Mouse (Mus musculus): ENCODE data around the gene Tcp11. TPM values are rescaled to one million over a fixed set of nuclear protein-coding genes. Genes with fewer than 3 reads are reported as not detected.

The Tcp11 gene
- polyA plus RNA-seq, 1 experiment = 2.8 TPM

DNA sequence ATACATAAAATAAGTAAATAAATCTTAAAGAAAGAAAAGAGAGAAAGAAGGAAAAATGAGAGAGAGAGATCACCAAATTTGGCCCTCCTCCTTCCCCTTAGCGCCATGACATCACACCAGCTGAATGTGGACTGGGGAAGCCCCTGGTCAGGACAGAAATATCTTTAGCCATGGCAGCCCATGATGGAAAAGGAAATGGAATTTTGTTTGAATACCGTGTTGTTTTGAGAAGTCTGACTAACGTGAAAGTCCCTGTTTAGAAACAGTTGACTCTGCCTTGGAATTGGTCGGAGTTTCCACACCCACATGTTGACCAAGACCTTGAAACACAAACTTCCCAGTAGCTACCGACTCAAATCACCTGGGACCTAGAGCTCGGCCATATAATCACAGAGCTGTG lies 24.0 kb upstream of the Tcp11 start:
- DNase-seq (ENCODE audit: low read depth) = no peak
- TF ChIP-seq POLR2A (IDR thresholded peaks at IDR 0.05; ENCODE audit: borderline replicate concordance, extremely low read depth, insufficient read depth, insufficient read length, poor library complexity, severe bottlenecking) (no peak), CTCF (IDR thresholded peaks at IDR 0.05; ENCODE audit: borderline replicate concordance, extremely low read depth, insufficient read depth, insufficient read length) (no peak)

DNA sequence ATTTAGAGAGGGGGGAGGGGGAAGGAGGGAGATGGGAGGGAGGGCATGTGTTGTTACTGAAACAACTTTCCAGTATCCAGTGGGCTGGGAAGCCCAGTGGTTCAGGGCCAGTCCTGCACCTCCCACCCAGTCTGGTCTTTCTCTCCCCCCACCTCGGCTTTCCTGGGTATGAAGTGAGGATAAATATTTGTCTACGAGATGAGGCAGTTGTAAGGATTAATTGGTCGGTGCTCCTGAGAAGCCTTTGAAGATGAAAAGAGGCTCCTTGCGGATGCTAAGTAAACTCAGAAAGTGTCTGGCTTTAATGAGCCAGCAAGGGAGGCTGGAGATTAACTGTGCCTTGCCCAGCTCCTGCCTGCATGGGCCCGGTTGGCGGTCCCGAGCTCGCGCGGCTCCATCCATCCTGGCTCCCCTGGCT lies 21.5 kb upstream of the Tcp11 start:
- TF ChIP-seq POLR2A (IDR thresholded peaks at IDR 0.05; ENCODE audit: borderline replicate concordance, extremely low read depth, insufficient read depth, insufficient read length, poor library complexity, severe bottlenecking) (no peak), CTCF (IDR thresholded peaks at IDR 0.05; ENCODE audit: borderline replicate concordance, extremely low read depth, insufficient read depth, insufficient read length) (no peak)
- peak; percentile 69 for DNase-seq (ENCODE audit: low read depth)

DNA sequence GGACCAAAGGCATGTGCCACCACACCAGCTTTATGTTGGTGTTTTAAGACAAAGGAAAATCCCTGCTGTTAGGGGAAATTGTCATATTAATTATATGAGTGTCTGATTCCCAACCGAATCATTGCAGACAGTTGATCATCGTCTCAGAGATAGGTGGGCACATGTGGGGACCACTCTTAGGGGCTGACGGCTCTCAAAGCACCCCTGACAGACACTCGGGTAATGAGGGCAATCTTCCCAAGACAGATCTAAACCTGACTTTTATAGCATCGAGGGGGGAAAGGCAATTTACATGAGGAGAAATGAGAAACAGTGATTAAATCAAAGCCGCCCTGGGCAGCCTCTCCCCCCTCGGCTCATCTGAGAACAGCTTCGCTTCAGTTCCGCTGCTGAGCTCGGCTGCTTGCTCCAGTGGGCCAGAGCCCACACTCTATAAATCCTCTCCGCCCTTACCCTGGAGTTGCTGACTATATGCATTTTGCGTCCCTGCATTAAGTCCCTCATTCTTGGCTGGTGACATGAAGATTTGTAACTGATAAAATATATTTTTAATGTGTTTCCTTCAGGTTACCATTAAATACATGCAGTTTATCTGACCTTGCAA lies 20.9 kb upstream of the Tcp11 start:
- TF ChIP-seq POLR2A (IDR thresholded peaks at IDR 0.05; ENCODE audit: borderline replicate concordance, extremely low read depth, insufficient read depth, insufficient read length, poor library complexity, severe bottlenecking) (no peak), CTCF (IDR thresholded peaks at IDR 0.05; ENCODE audit: borderline replicate concordance, extremely low read depth, insufficient read depth, insufficient read length) (no peak)
- no peak for DNase-seq (ENCODE audit: low read depth)

DNA sequence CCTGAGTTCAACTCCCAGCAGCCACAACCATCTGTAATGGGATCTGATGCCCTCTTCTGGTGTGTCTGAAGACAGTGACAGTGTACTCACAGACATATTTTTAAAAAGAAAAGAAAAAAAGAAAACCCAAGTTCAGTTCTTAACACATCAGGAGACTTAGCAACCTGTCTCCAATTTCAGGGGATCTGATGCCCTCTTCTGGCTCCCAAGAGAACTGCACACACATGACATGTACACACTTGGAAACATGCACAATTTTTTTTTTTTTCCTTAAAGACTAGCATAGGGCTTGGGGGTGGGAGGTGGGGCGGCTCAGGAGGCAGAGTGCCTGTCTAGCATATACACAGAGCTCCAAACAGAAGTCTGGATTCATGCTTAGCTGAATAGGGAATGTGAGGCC lies 20.2 kb upstream of the Tcp11 start:
- DNase-seq (ENCODE audit: low read depth) = no peak
- TF ChIP-seq POLR2A (IDR thresholded peaks at IDR 0.05; ENCODE audit: borderline replicate concordance, extremely low read depth, insufficient read depth, insufficient read length, poor library complexity, severe bottlenecking) = no peak
- TF ChIP-seq CTCF (IDR thresholded peaks at IDR 0.05; ENCODE audit: borderline replicate concordance, extremely low read depth, insufficient read depth, insufficient read length) = peak; percentile 7; the same call in 1 of the 2 replicates

DNA sequence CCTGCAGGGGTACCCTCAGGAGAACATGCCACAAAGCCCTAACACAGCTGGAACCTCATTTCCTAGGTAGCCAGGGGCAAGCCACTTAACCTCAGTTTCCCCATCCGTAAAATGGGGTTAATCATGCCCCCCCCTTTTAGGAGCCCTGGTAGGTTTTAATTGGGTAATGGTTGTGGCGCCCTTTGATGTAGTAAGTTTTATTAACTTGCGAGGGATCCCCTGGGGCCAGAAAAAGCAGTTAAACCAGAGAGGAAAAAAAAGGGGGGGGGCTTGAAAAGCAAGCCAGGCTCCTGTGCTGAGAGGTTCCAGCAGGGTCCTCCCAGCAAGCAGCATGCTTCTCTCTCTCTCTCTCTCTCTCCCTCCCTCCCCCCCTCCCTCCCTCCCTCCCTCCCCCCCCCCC lies 18.6 kb upstream of the Tcp11 start:
- no peak for DNase-seq (ENCODE audit: low read depth)
- TF ChIP-seq POLR2A (IDR thresholded peaks at IDR 0.05; ENCODE audit: borderline replicate concordance, extremely low read depth, insufficient read depth, insufficient read length, poor library complexity, severe bottlenecking) = no peak
- TF ChIP-seq CTCF (IDR thresholded peaks at IDR 0.05; ENCODE audit: borderline replicate concordance, extremely low read depth, insufficient read depth, insufficient read length) = no peak

DNA sequence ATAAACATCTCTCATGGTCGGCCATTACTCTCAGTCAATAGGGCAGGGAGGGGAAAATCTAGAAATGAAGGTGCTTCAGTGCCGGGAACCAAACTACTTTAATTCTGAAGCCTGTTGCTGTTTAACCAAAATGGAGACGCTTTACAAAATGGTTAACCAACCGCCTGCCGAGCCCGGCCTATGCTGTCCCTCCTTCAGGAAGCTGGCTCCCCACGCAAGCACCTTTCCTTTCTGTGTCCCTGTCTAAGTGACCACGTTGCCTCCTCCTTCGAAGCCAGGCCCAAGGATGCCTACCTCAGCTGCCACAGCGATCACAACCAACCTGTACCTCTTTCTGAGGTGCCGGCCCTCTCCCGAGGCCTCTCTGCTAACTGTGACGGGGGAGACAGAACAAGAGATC lies 16.9 kb upstream of the Tcp11 start:
- no peak for DNase-seq (ENCODE audit: low read depth)

DNA sequence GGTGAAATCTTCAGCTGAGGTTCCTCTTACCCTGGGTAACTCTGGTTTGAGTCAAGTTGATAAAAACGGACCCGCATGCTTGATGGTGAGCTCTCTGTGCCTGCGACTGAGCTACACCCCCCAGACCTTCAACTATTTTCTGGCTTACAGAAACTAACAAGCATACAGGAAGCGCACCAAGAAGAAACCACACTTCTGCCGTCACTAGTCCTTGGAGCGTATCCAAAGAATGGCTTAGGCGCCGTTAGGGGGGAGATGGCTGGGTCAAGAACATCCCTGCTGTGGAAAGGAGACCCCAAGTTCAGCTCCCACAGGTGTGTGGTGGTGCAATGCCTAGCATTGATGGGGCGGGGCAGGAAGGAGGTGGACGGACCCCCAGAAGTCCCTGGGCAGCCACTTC lies 16.0 kb upstream of the Tcp11 start:
- DNase-seq (ENCODE audit: low read depth) = no peak

More for the DNA sequence above, 16.9 kb upstream of the Tcp11 start:
- TF ChIP-seq POLR2A (IDR thresholded peaks at IDR 0.05; ENCODE audit: borderline replicate concordance, extremely low read depth, insufficient read depth, insufficient read length, poor library complexity, severe bottlenecking) (no peak), CTCF (IDR thresholded peaks at IDR 0.05; ENCODE audit: borderline replicate concordance, extremely low read depth, insufficient read depth, insufficient read length) (no peak)

DNA sequence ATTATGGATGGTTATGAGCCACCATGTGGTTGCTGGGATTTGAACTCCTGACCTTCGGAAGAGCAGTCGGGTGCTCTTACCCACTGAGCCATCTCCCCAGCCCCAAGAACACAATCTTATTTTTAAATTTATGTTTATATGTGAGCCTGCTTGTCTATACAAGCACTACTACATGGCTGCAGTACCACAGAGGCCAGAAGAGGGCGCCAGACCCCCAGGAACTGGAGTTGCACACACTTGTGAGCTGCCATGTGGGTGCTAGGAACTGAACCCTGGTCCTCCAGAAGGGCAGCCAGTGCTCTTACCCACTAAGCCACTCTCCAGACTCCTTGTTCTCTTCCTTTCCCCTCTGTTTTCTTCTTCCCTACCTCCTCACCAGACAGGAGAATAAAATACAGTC lies 13.4 kb upstream of the Tcp11 start:
- no peak for DNase-seq (ENCODE audit: low read depth)
- TF ChIP-seq CTCF (IDR thresholded peaks at IDR 0.05; ENCODE audit: borderline replicate concordance, extremely low read depth, insufficient read depth, insufficient read length) (peak; percentile 20; the same call in 1 of the 2 replicates), POLR2A (IDR thresholded peaks at IDR 0.05; ENCODE audit: borderline replicate concordance, extremely low read depth, insufficient read depth, insufficient read length, poor library complexity, severe bottlenecking) (no peak)

More for the DNA sequence above, 16.0 kb upstream of the Tcp11 start:
- no peak for TF ChIP-seq POLR2A (IDR thresholded peaks at IDR 0.05; ENCODE audit: borderline replicate concordance, extremely low read depth, insufficient read depth, insufficient read length, poor library complexity, severe bottlenecking)
- TF ChIP-seq CTCF (IDR thresholded peaks at IDR 0.05; ENCODE audit: borderline replicate concordance, extremely low read depth, insufficient read depth, insufficient read length) = no peak

DNA sequence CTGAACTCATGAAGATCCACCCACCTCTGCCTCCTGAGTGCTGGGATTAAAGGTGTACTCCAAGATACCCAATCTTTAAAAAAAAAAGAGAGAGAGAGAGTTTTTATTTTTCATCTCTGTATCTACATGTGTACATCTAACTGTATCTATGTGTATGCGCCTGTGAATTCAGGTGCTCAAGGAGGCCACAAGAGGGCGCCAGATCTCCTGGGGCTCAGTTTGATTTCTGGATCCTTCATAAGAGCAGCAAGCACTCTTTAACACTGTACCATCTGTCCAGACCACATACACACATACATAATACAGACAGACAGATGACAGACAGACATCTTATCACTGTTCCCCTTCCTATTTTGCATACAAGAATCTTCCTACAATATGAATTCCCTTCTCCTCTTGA lies 11.9 kb upstream of the Tcp11 start:
- peak; percentile 31; the same call in 1 of the 2 replicates for TF ChIP-seq CTCF (IDR thresholded peaks at IDR 0.05; ENCODE audit: borderline replicate concordance, extremely low read depth, insufficient read depth, insufficient read length)
- TF ChIP-seq POLR2A (IDR thresholded peaks at IDR 0.05; ENCODE audit: borderline replicate concordance, extremely low read depth, insufficient read depth, insufficient read length, poor library complexity, severe bottlenecking) = no peak
- DNase-seq (ENCODE audit: low read depth) = no peak

DNA sequence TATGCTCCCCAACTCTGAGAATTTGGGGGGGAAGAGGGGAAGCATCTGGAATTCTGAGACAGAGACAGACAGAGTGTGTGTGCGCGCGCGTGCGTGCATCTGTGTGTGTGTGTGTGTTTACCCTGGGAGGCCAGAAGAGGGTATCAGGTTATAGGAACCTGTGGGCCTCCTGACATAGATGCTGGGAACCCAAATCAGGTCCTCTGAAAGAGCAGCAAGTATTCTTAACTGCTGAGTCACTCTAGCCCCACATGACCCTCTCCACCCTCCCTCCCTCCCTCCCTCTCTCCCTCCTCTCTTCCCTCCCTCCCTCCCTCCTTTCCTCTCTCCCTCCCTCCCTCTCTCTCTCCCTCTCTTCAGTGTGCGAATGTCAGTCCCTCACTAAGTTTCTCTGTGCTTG lies 8.3 kb upstream of the Tcp11 start:
- no peak for TF ChIP-seq POLR2A (IDR thresholded peaks at IDR 0.05; ENCODE audit: borderline replicate concordance, extremely low read depth, insufficient read depth, insufficient read length, poor library complexity, severe bottlenecking)
- DNase-seq (ENCODE audit: low read depth) = no peak

DNA sequence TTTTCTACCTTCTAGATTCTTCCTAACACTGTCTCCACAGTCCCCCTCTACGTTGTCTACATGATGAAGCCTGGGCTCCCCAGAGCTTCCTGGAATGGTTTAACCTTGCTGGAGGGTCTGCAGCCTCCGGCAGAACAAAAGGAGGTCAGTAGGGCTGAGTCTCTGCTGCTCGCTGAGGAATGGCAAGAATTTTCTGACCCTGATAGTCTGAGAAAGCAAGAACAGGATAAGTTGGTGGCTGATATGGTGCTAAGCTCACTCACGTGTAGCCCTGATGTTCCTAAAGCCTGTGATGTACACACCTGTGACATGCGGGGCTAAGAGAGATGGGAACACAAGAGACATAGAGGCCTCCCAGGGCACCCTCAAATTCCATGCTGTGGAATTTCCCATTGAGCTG lies 7.0 kb upstream of the Tcp11 start:
- TF ChIP-seq CTCF (IDR thresholded peaks at IDR 0.05; ENCODE audit: borderline replicate concordance, extremely low read depth, insufficient read depth, insufficient read length) (no peak), POLR2A (IDR thresholded peaks at IDR 0.05; ENCODE audit: borderline replicate concordance, extremely low read depth, insufficient read depth, insufficient read length, poor library complexity, severe bottlenecking) (no peak)
- DNase-seq (ENCODE audit: low read depth) = no peak

DNA sequence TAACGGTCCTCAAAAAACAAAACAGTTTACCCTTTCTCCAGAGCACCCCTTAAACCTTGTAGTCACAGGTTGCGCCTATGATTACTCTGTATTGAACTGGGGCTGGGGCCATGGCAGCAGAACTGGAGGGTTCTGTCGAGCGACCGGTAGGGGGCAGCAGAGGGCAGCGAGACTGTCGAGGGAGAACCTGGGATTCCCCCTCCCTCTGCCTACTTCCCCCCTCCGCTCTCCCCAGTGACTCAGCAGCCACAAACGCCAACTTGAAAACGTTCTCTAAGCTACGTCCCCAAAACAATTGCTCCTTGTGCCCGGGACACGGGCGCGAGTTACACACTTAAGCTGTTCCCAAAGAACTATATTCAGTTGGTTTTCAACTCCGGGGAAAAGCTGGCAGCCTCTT lies 4.5 kb upstream of the Tcp11 start:
- no peak for TF ChIP-seq POLR2A (IDR thresholded peaks at IDR 0.05; ENCODE audit: borderline replicate concordance, extremely low read depth, insufficient read depth, insufficient read length, poor library complexity, severe bottlenecking)
- peak; percentile 99 for TF ChIP-seq CTCF (IDR thresholded peaks at IDR 0.05; ENCODE audit: borderline replicate concordance, extremely low read depth, insufficient read depth, insufficient read length)
- DNase-seq (ENCODE audit: low read depth) = peak; percentile 95

All from brain, embryonic 14.5 days (tissue).